Mouse (Mus musculus) brain, embryonic 14.5 days (tissue): ENCODE data around the gene Cdk14. TPM values are rescaled to one million over a fixed set of nuclear protein-coding genes. Genes with fewer than 3 reads are reported as not detected.
A peak's percentile ranks its signal among the peaks of the same experiment; 100 is the strongest.

ENCODE experiments used
- DNase-seq: peaks from one replicate; pipeline ENCODE4 v3.0.0-alpha.2; 2011; ENCODE audit warnings: low read depth
- CTCF ChIP-seq: fragments of 200-500 bp; IDR thresholded peaks from 2 replicates; pipeline ENCODE4 v1.5.1; 2012; ENCODE audit warnings: inconsistent platforms, mild to moderate bottlenecking, moderate library complexity, borderline replicate concordance; ENCODE audit not compliant: insufficient read depth, insufficient read length; ENCODE audit errors: extremely low read depth
- POLR2A ChIP-seq: fragments of 200-500 bp; IDR thresholded peaks from 2 replicates; pipeline ENCODE4 v1.6.1; 2012; ENCODE audit warnings: mild to moderate bottlenecking, inconsistent platforms, borderline replicate concordance; ENCODE audit not compliant: poor library complexity, insufficient read depth, insufficient read length, severe bottlenecking; ENCODE audit errors: extremely low read depth
- polyA plus RNA-seq: library from polyadenylated mRNA; depleted of rRNA; stranded (reverse); fragments of >200 nt; gene quantifications from 2 replicates; pipeline ENCODE4 v1.2.3, GENCODE M21; 2012; rRNA removed

Gene Cdk14
- polyA plus RNA-seq, 1 experiment, result 33.3 TPM

DNA sequence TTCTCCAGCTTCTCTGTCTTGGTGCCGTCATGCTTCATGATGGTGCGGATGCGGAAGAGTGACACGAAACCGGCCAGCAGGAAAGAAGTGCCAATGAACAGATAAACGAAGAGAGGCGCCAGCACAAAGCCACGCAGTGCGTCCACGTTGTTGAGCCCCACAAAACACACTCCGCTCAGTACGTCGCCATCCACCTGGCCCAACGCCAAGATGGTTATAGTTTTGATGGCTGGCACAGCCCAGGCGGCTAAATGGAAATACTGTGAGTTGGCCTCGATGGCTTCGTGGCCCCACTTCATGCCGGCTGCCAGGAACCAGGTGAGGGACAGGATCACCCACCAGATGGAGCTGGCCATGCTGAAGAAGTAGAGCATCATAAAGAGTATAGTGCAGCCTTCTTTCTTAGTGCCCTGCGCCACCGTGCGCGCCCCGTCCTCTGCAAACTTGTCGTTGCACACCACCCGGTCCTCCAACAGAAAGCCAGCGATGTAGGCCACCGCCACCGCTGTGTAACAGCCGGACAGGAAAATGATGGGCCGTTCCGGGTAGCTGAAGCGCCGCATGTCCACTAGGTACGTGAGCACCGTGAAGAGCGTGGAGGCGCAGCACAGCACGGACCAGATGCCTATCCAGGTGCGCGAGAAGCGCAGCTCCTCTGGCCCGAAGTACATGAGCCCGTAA, 664.0 kb downstream of the Cdk14 start:
- DNase-seq, result peak; percentile 80
- no peak for TF ChIP-seq POLR2A
- TF ChIP-seq CTCF, result no peak

DNA sequence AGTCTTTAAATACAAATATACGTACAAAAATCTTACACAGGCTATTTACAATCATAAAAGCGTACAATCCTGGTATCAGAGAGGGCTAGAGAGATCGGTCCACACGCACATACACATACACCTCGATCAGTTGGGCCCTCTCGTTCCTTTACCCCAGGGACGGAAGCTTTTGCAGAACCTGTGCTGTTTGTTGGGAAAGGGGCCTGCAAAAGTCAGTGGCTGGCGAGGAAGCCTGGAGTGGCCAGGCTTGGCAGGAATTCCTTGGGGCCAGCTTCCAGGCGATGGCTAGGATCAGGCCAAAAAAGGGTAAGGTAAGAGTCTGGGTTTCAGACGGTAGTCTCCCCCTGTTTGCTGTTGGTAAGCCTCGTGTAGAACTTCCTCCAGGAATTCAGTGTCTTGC, 664.8 kb downstream of the Cdk14 start:
- DNase-seq, result no peak
- no peak for TF ChIP-seq POLR2A
- TF ChIP-seq CTCF, result no peak

DNA sequence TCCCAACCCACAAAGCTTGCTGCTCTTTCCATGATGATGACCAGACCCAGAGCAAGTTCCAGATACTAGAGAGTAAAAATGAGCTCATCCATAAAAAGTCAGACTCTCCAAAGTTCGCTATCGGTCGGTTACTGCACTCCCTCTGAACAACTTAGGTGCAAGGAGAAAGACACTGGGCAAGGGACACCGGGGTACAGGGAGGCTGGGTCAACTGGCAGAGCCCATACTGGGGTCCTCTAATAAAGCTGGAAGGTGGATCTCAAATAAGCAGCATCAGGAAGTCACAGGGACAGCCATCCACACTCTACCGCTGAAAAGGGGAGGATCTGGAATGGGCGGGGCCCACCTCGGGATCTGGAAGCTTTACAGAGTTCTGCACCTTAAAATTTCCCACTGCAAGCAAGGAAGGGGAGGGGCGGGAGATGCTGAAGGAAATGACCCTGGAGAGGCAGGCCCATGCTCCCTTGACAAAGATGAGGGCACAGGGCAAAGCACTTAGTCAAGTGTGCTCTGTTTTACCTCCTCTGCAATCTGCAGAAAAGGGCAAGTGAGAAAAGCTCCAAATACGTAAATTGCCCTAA, 665.3 kb downstream of the Cdk14 start:
- no peak for DNase-seq
- no peak for TF ChIP-seq CTCF
- no peak for TF ChIP-seq POLR2A

Other genes with a start within 250 kb of the Cdk14 start
- gene 1700015F17Rik, start 58.8 kb upstream of the Cdk14 start, polyA plus RNA-seq, result 0.39 TPM in 1 of 2 replicates, not detected in the other
- gene Cldn12, start 94.6 kb upstream of the Cdk14 start, polyA plus RNA-seq, result 22.4 and 23.8 TPM in 2 replicates
- 17.9 and 18.0 TPM in 2 replicates for gene Gtpbp10, start 139.2 kb upstream of the Cdk14 start, polyA plus RNA-seq
- 6.3 and 6.8 TPM in 2 replicates for gene Gm8773, start 153.5 kb upstream of the Cdk14 start, polyA plus RNA-seq
- gene Cfap69, start 243.9 kb upstream of the Cdk14 start, polyA plus RNA-seq, result 9.2 and 9.9 TPM in 2 replicates